Mouse (Mus musculus) liver, adult 2 months (tissue): Measurements from ENCODE around the gene Rundc1. TPM values are rescaled to one million over a fixed set of nuclear protein-coding genes. Genes with fewer than 3 reads are reported as not detected.

Source experiments
- DNase-seq: peaks from one replicate; pipeline ENCODE4 v3.0.0-alpha.2; 2011; ENCODE audit warnings: low read depth, low spot score; ENCODE audit errors: extremely low read depth
- H3K27ac ChIP-seq: fragments of 200-500 bp; replicated peaks from 2 replicates; pipeline ENCODE4 v1.5.1; 2012; ENCODE audit warnings: low read depth, mild to moderate bottlenecking, control low read depth, inconsistent platforms, low read length; ENCODE audit not compliant: insufficient read depth
- H3K27me3 ChIP-seq: fragments of 200-500 bp; 2 replicates; pipeline ENCODE4 v1.6.1; 2012; ENCODE audit warnings: mild to moderate bottlenecking, moderate library complexity, low read length, inconsistent platforms; ENCODE audit not compliant: control insufficient read depth, insufficient read depth
- H3K36me3 ChIP-seq: fragments of 200-500 bp; 2 replicates; pipeline ENCODE4 v1.6.1; 2012; ENCODE audit warnings: low read length, inconsistent platforms; ENCODE audit not compliant: control insufficient read depth, insufficient read depth
- H3K4me1 ChIP-seq: fragments of 200-500 bp; 2 replicates; pipeline ENCODE4 v1.6.1; 2011; ENCODE audit warnings: low read length; ENCODE audit not compliant: control insufficient read depth, insufficient read depth
- H3K4me3 ChIP-seq: fragments of 200-500 bp; 2 replicates; pipeline ENCODE4 v1.5.1; 2011; ENCODE audit warnings: low read depth, mild to moderate bottlenecking, control low read depth, low read length, moderate library complexity; ENCODE audit not compliant: insufficient read depth
- H3K79me2 ChIP-seq: fragments of 200-500 bp; 2 replicates; pipeline ENCODE4 v1.6.1; 2012; ENCODE audit warnings: inconsistent platforms, mild to moderate bottlenecking, low read length, moderate library complexity; ENCODE audit not compliant: control insufficient read depth, insufficient read depth
- H3K9ac ChIP-seq: fragments of 200-500 bp; 2 replicates; pipeline ENCODE4 v1.6.1; 2012; ENCODE audit warnings: low read depth, mild to moderate bottlenecking, control low read depth, inconsistent platforms, low read length
- CTCF ChIP-seq: fragments of 200-500 bp; IDR thresholded peaks from 2 replicates; pipeline ENCODE4 v1.5.1; 2011; ENCODE audit warnings: low read depth, low read length, control low read depth
- POLR2A ChIP-seq: fragments of 200-500 bp; IDR thresholded peaks from 2 replicates; pipeline ENCODE4 v1.6.1; 2011; ENCODE audit warnings: low read length, control low read depth; ENCODE audit not compliant: insufficient read depth; ENCODE audit errors: extremely low read depth
- WGBS: fragments of 180-500 bp; shearing (Covaris S2); methylation state at CpG from one replicate; pipeline ENCODE4 v1.1.7; 2018; 5-methylcytosine and 5-hydroxymethylcytosine counted together
- polyA plus RNA-seq: library from polyadenylated mRNA; depleted of rRNA; stranded (reverse); fragments of >200 nt; gene quantifications from 2 replicates; pipeline ENCODE4 v1.2.3, GENCODE M21; 2012
- total RNA-seq: library from RNA; depleted of rRNA; stranded (reverse); fragments of >200 nt; gene quantifications from 2 replicates; pipeline ENCODE4 v1.2.3, GENCODE M21; 2014

The Rundc1 gene
- total and polyA plus RNA-seq, 2 experiments = 3.1 to 8.6 TPM

GRCm38 (mm10) chr11:101467477-101468262 lies 42.8 kb downstream of the Rundc1 start:
- no peaks in the 10 kb centered on the region for H3K79me2 ChIP-seq
- H3K4me1 ChIP-seq = peaks cover 1% of the 10 kb centered on the region; the same call in 1 of the 2 replicates
- peak overlapping the region; percentile 83 for H3K9ac ChIP-seq
- WGBS = under 1% methylated on average over 44 of the region's 54 CpGs
- TF ChIP-seq CTCF (peak; percentile 29), POLR2A (0 out of 2 replicates have a peak, but pooled peaks have one; percentile 16)
- H3K4me3 ChIP-seq = peak overlapping the region; percentile 66
- peak overlapping the region; percentile 58 for H3K27ac ChIP-seq
- DNase-seq = peak; percentile 93
- H3K27me3 ChIP-seq = no peaks in the 10 kb centered on the region
- no peaks in the 10 kb centered on the region for H3K36me3 ChIP-seq

GRCm38 (mm10) chr11:101468263-101468688 lies 43.4 kb downstream of the Rundc1 start:
- Histone ChIP-seq H3K4me3 (peak overlapping the region; percentile 66), H3K36me3 (no peaks in the 10 kb centered on the region), H3K79me2 (no peaks in the 10 kb centered on the region), H3K9ac (peak overlapping the region; percentile 83), H3K27me3 (no peaks in the 10 kb centered on the region), H3K27ac (no peak overlapping the region), H3K4me1 (peaks cover 1% of the 10 kb centered on the region; the same call in 1 of the 2 replicates)
- TF ChIP-seq POLR2A = no peak
- TF ChIP-seq CTCF = no peak
- no peak for DNase-seq
- 1% methylated on average over 23 of the region's 31 CpGs for WGBS

- TF ChIP-seq CTCF (no peak), POLR2A (no peak)
- no peak for DNase-seq
- WGBS = 21% methylated on average over 13 of the region's 13 CpGs
- H3K4me3 ChIP-seq = no peak overlapping the region
- H3K27me3 ChIP-seq = no peaks in the 10 kb centered on the region
- no peaks in the 10 kb centered on the region for H3K79me2 ChIP-seq
- no peak overlapping the region; the same call in 1 of the 2 replicates for H3K9ac ChIP-seq
- no peaks in the 10 kb centered on the region for H3K36me3 ChIP-seq
- no peak overlapping the region for H3K27ac ChIP-seq
- H3K4me1 ChIP-seq = peaks cover 1% of the 10 kb centered on the region; the same call in 1 of the 2 replicates
Measured at GRCm38 (mm10) chr11:101468731-101469130, 43.8 kb downstream of the Rundc1 start.

GRCm38 (mm10) chr11:101469155-101469554 lies 44.3 kb downstream of the Rundc1 start:
- WGBS = 88% methylated on average over 4 of the region's 4 CpGs
- Histone ChIP-seq H3K36me3 (no peaks in the 10 kb centered on the region), H3K79me2 (no peaks in the 10 kb centered on the region), H3K9ac (no peak overlapping the region), H3K4me1 (peaks cover 1% of the 10 kb centered on the region; the same call in 1 of the 2 replicates), H3K27me3 (no peaks in the 10 kb centered on the region), H3K4me3 (no peak overlapping the region), H3K27ac (no peak overlapping the region)
- DNase-seq = no peak
- TF ChIP-seq CTCF (no peak), POLR2A (no peak)

- H3K27ac ChIP-seq = no peak overlapping the region
- H3K4me1 ChIP-seq = peaks cover 1% of the 10 kb centered on the region; the same call in 1 of the 2 replicates
- DNase-seq = no peak
- H3K36me3 ChIP-seq = no peaks in the 10 kb centered on the region
- no peaks in the 10 kb centered on the region for H3K27me3 ChIP-seq
- H3K79me2 ChIP-seq = no peaks in the 10 kb centered on the region
- TF ChIP-seq POLR2A = no peak
- no peak for TF ChIP-seq CTCF
- no peak overlapping the region for H3K4me3 ChIP-seq
- WGBS = 78% methylated on average over 7 of the region's 7 CpGs
- H3K9ac ChIP-seq = no peak overlapping the region
Measured at GRCm38 (mm10) chr11:101470206-101470605, 45.3 kb downstream of the Rundc1 start.

- WGBS = 89% methylated on average over 3 of the region's 3 CpGs
- H3K27me3 ChIP-seq = no peaks in the 10 kb centered on the region
- no peak overlapping the region for H3K9ac ChIP-seq
- DNase-seq = no peak
- H3K4me3 ChIP-seq = no peak overlapping the region
- TF ChIP-seq CTCF (no peak), POLR2A (no peak)
- H3K79me2 ChIP-seq = no peaks in the 10 kb centered on the region
- H3K27ac ChIP-seq = no peak overlapping the region
- peaks cover 1% of the 10 kb centered on the region; the same call in 1 of the 2 replicates for H3K4me1 ChIP-seq
- no peaks in the 10 kb centered on the region for H3K36me3 ChIP-seq
Measured at GRCm38 (mm10) chr11:101471926-101472325, 47.0 kb downstream of the Rundc1 start.
